8 mouse cellular contexts compared by ENCODE assay signal in genomic region chr15:89179630-89179964, GRCm38 (mm10). TPM values are rescaled to one million over a fixed set of nuclear protein-coding genes. Genes with fewer than 3 reads are reported as not detected.
DNase-seq lines count a peak whose midpoint lies in the region; ATAC-seq and TF ChIP-seq lines count a peak whose summit lies in the region.

No protein-coding gene starts in this region.

- peak overlapping the region; percentile 85 for H3K4me2 ChIP-seq in kidney, embryonic 15.5 days
- peak overlapping the region; percentile 93 for H3K4me2 ChIP-seq in hindbrain, embryonic 12.5 days (replicated peaks)
- peak overlapping the region; percentile 82 for H3K4me2 ChIP-seq in midbrain, embryonic 13.5 days (replicated peaks)

- peak overlapping the region; percentile 90 for H3K9ac ChIP-seq in kidney, embryonic 15.5 days
- H3K9ac ChIP-seq in hindbrain, embryonic 12.5 days: peak overlapping the region; percentile 95
- peak overlapping the region; percentile 98 for H3K9ac ChIP-seq in midbrain, embryonic 13.5 days (replicated peaks)

- no peaks in the 10 kb centered on the region for H3K9me3 ChIP-seq in kidney, embryonic 15.5 days (replicated peaks)
- H3K9me3 ChIP-seq in hindbrain, embryonic 12.5 days (replicated peaks): no peaks in the 10 kb centered on the region
- no peaks in the 10 kb centered on the region for H3K9me3 ChIP-seq in midbrain, embryonic 13.5 days

- ATAC-seq in kidney, embryonic 15.5 days (replicated peaks; ENCODE audit: low FRiP score): no peak
- ATAC-seq in hindbrain, embryonic 12.5 days (ENCODE audit: low FRiP score): no peak
- no peak for ATAC-seq in midbrain, embryonic 13.5 days

- H3K36me3 ChIP-seq in kidney, embryonic 15.5 days: no peaks in the 10 kb centered on the region
- peaks cover under 1% of the 10 kb centered on the region; the same call in 1 of the 2 replicates for H3K36me3 ChIP-seq in hindbrain, embryonic 12.5 days
- peaks cover 3% of the 10 kb centered on the region for H3K36me3 ChIP-seq in midbrain, embryonic 13.5 days

- peak overlapping the region; percentile 96 for H3K27ac ChIP-seq in kidney, embryonic 15.5 days
- peak overlapping the region; percentile 99 for H3K27ac ChIP-seq in bone marrow macrophage, adult 2 months (ENCODE audit: insufficient read depth, low read depth, low read length)
- peak overlapping the region; percentile 96 for H3K27ac ChIP-seq in hindbrain, embryonic 12.5 days
- peak overlapping the region; percentile 96 for H3K27ac ChIP-seq in midbrain, embryonic 13.5 days

- peak overlapping the region; percentile 91 for H3K4me3 ChIP-seq in kidney, embryonic 15.5 days (replicated peaks)
- peak overlapping the region; percentile 77 for H3K4me3 ChIP-seq in bone marrow macrophage, adult 2 months (ENCODE audit: insufficient read depth, low read length)
- H3K4me3 ChIP-seq in hindbrain, embryonic 12.5 days: peak overlapping the region; percentile 80
- H3K4me3 ChIP-seq in midbrain, embryonic 13.5 days (replicated peaks): peak overlapping the region; percentile 87

- peaks cover 76% of the 10 kb centered on the region for H3K4me1 ChIP-seq in kidney, embryonic 15.5 days
- H3K4me1 ChIP-seq in bone marrow macrophage, adult 2 months (ENCODE audit: control insufficient read depth, insufficient read depth, low read length): peaks cover 56% of the 10 kb centered on the region
- H3K4me1 ChIP-seq in hindbrain, embryonic 12.5 days: peaks cover 75% of the 10 kb centered on the region
- peaks cover 86% of the 10 kb centered on the region for H3K4me1 ChIP-seq in midbrain, embryonic 13.5 days (replicated peaks)

- no peak for DNase-seq in kidney, adult 8-10 months
- no peak for DNase-seq in adrenal gland, adult (ENCODE audit: inconsistent age in 2 of 2, low spot score in 1 of 2)
- no peak for DNase-seq in spleen, postnatal 14 days (ENCODE audit: low spot score in 2 of 2)
- DNase-seq in left cerebral cortex, adult 11 months (ENCODE audit: low spot score): no peak

- no peak for TF ChIP-seq POLR2A in bone marrow macrophage, adult 2 months (IDR thresholded peaks at IDR 0.05; ENCODE audit: borderline replicate concordance, low read depth, low read length)

- H3K27me3 ChIP-seq in kidney, embryonic 15.5 days: no peaks in the 10 kb centered on the region
- H3K27me3 ChIP-seq in hindbrain, embryonic 12.5 days: no peaks in the 10 kb centered on the region
- no peaks in the 10 kb centered on the region for H3K27me3 ChIP-seq in midbrain, embryonic 13.5 days

- 5% methylated on average over 6 of the region's 6 CpGs for WGBS in kidney, embryonic 15.5 days
- WGBS in hindbrain, embryonic 12.5 days: under 1% methylated on average over 6 of the region's 6 CpGs
- 2% methylated on average over 6 of the region's 6 CpGs for WGBS in midbrain, embryonic 13.5 days

- no peak for TF ChIP-seq CTCF in bone marrow macrophage, adult 2 months (IDR thresholded peaks at IDR 0.05; ENCODE audit: low read depth, low read length)

RNA-seq across cellular contexts. Expression of gene Plxnb2, which starts 1.0 kb away (rescaled TPM):
- polyA plus RNA-seq in kidney, embryonic 15.5 days (2015; fragmentation: Nextera tagmentation; extraction: Ambion mirVana): 138 and 160 TPM in 2 replicates
- 432 and 457 TPM in 2 replicates for polyA plus RNA-seq in bone marrow macrophage, adult 2 months (2012; ENCODE audit: insufficient read depth, insufficient read length, missing spikeins)
- 167 and 169 TPM in 2 replicates for polyA plus RNA-seq in hindbrain, embryonic 12.5 days (2016; fragmentation: Nextera tagmentation; extraction: Ambion mirVana)
- 102 and 115 TPM in 2 replicates for polyA plus RNA-seq in midbrain, embryonic 13.5 days (2015; fragmentation: Nextera tagmentation; extraction: Ambion mirVana)

RNA-seq across cellular contexts. Expression of gene Dennd6b, which starts 16.7 kb away (rescaled TPM):
- 17.0 and 19.2 TPM in 2 replicates for polyA plus RNA-seq in kidney, embryonic 15.5 days (2015; fragmentation: Nextera tagmentation; extraction: Ambion mirVana)
- 3.4 and 3.8 TPM in 2 replicates for polyA plus RNA-seq in bone marrow macrophage, adult 2 months (2012; ENCODE audit: insufficient read depth, insufficient read length, missing spikeins)
- 54.6 and 57.7 TPM in 2 replicates for polyA plus RNA-seq in hindbrain, embryonic 12.5 days (2016; fragmentation: Nextera tagmentation; extraction: Ambion mirVana)
- 84.0 and 85.3 TPM in 2 replicates for polyA plus RNA-seq in midbrain, embryonic 13.5 days (2015; fragmentation: Nextera tagmentation; extraction: Ambion mirVana)

RNA-seq across cellular contexts. Expression of gene Mapk11, which starts 30.2 kb away (rescaled TPM):
- polyA plus RNA-seq in kidney, embryonic 15.5 days (2015; fragmentation: Nextera tagmentation; extraction: Ambion mirVana): 15.4 and 16.5 TPM in 2 replicates
- 2.2 and 2.7 TPM in 2 replicates for polyA plus RNA-seq in bone marrow macrophage, adult 2 months (2012; ENCODE audit: insufficient read depth, insufficient read length, missing spikeins)
- polyA plus RNA-seq in hindbrain, embryonic 12.5 days (2016; fragmentation: Nextera tagmentation; extraction: Ambion mirVana): 39.0 and 41.9 TPM in 2 replicates
- polyA plus RNA-seq in midbrain, embryonic 13.5 days (2015; fragmentation: Nextera tagmentation; extraction: Ambion mirVana): 39.8 and 44.2 TPM in 2 replicates

RNA-seq across cellular contexts. Expression of gene Ppp6r2, which starts 31.8 kb away (rescaled TPM):
- 22.7 and 26.9 TPM in 2 replicates for polyA plus RNA-seq in kidney, embryonic 15.5 days (2015; fragmentation: Nextera tagmentation; extraction: Ambion mirVana)
- polyA plus RNA-seq in bone marrow macrophage, adult 2 months (2012; ENCODE audit: insufficient read depth, insufficient read length, missing spikeins): 31.6 and 32.7 TPM in 2 replicates
- 62.3 and 65.2 TPM in 2 replicates for polyA plus RNA-seq in hindbrain, embryonic 12.5 days (2016; fragmentation: Nextera tagmentation; extraction: Ambion mirVana)
- 75.7 and 86.6 TPM in 2 replicates for polyA plus RNA-seq in midbrain, embryonic 13.5 days (2015; fragmentation: Nextera tagmentation; extraction: Ambion mirVana)

RNA-seq across cellular contexts. Expression of gene Mapk12, which starts 39.1 kb away (rescaled TPM):
- 14.8 and 16.7 TPM in 2 replicates for polyA plus RNA-seq in kidney, embryonic 15.5 days (2015; fragmentation: Nextera tagmentation; extraction: Ambion mirVana)
- not detected in 2 replicates for polyA plus RNA-seq in bone marrow macrophage, adult 2 months (2012; ENCODE audit: insufficient read depth, insufficient read length, missing spikeins)
- polyA plus RNA-seq in hindbrain, embryonic 12.5 days (2016; fragmentation: Nextera tagmentation; extraction: Ambion mirVana): 10.0 and 11.4 TPM in 2 replicates
- 8.2 TPM in 2 replicates for polyA plus RNA-seq in midbrain, embryonic 13.5 days (2015; fragmentation: Nextera tagmentation; extraction: Ambion mirVana)
